Mouse (Mus musculus) forebrain, embryonic 15.5 days (tissue): ENCODE measurements around the gene Gpr162. TPM values are rescaled to one million over a fixed set of nuclear protein-coding genes. Genes with fewer than 3 reads are reported as not detected.
A peak's percentile ranks its signal among the peaks of the same experiment; 100 is the strongest.
"Not testable (repeated sequence)": the region's sequence is repeated elsewhere in the genome, so short reads cannot be mapped to it uniquely, and the experiment has no call there.

Experiments
- ATAC-seq: fragments of 200-750 bp; cut with Nextera tagmentation; replicated peaks from 2 replicates; pipeline ENCODE4 v1.8.0; 2017; ENCODE audit warnings: mild to moderate bottlenecking, moderate TSS enrichment, moderate library complexity
- H3K27ac ChIP-seq: fragments of 300-500 bp; sonication (generic); replicated peaks from 2 replicates; pipeline ENCODE4 v1.5.1; 2015; ENCODE audit warnings: mild to moderate bottlenecking, inconsistent platforms
- H3K27me3 ChIP-seq: fragments of 300-500 bp; sonication (generic); 2 replicates; pipeline ENCODE4 v1.6.1; 2015; ENCODE audit warnings: inconsistent platforms
- H3K36me3 ChIP-seq: fragments of 300-500 bp; sonication (generic); 2 replicates; pipeline ENCODE4 v1.6.1; 2015; ENCODE audit warnings: mild to moderate bottlenecking, inconsistent platforms
- H3K4me1 ChIP-seq: fragments of 300-500 bp; sonication (generic); 2 replicates; pipeline ENCODE4 v1.6.1; 2015; ENCODE audit warnings: inconsistent platforms
- H3K4me2 ChIP-seq: fragments of 300-500 bp; sonication (generic); replicated peaks from 2 replicates; pipeline ENCODE4 v1.6.1; 2015; ENCODE audit warnings: mild to moderate bottlenecking, inconsistent platforms
- H3K4me3 ChIP-seq: fragments of 300-500 bp; sonication (generic); 2 replicates; pipeline ENCODE4 v1.5.1; 2015; ENCODE audit warnings: mild to moderate bottlenecking, inconsistent platforms
- H3K9ac ChIP-seq: fragments of 300-500 bp; sonication (generic); replicated peaks from 2 replicates; pipeline ENCODE4 v1.6.1; 2015; ENCODE audit warnings: mild to moderate bottlenecking, inconsistent platforms
- H3K9me3 ChIP-seq: fragments of 300-500 bp; sonication (generic); 2 replicates; pipeline ENCODE4 v1.6.1; 2016; ENCODE audit warnings: inconsistent platforms
- WGBS: fragments of 180-500 bp; shearing (Covaris S2); methylation state at CpG from one replicate; pipeline ENCODE4 v1.1.7; 2015; ENCODE audit warnings: mixed read lengths; 5-methylcytosine and 5-hydroxymethylcytosine counted together
- polyA plus RNA-seq: library from polyadenylated mRNA; unstranded; fragments of >200 nt; fragmentation: Nextera tagmentation; extraction: Ambion mirVana; gene quantifications from 2 replicates; pipeline ENCODE4 v1.2.1, GENCODE M21; 2015

Gpr162 gene
- polyA plus RNA-seq, 1 experiment from 2014 or later, result 25.9 TPM

GRCm38 (mm10) chr6:124900056-124900800 is 36.4 kb upstream of the Gpr162 start:
- no peaks in the 10 kb centered on the region for H3K9me3 ChIP-seq
- no peak overlapping the region for H3K4me2 ChIP-seq
- no peaks in the 10 kb centered on the region for H3K36me3 ChIP-seq
- H3K9ac ChIP-seq, result no peak overlapping the region
- no peaks in the 10 kb centered on the region for H3K27me3 ChIP-seq
- ATAC-seq, result no peak
- H3K27ac ChIP-seq, result no peak overlapping the region
- peaks cover 21% of the 10 kb centered on the region for H3K4me1 ChIP-seq
- 47% methylated on average over 8 of the region's 8 CpGs for WGBS
- no peak overlapping the region for H3K4me3 ChIP-seq

GRCm38 (mm10) chr6:124898359-124898758 is 34.6 kb upstream of the Gpr162 start:
- Histone ChIP-seq H3K9ac (no peak overlapping the region), H3K36me3 (no peaks in the 10 kb centered on the region), H3K4me1 (peaks cover 6% of the 10 kb centered on the region), H3K9me3 (no peaks in the 10 kb centered on the region), H3K27me3 (no peaks in the 10 kb centered on the region), H3K4me3 (no peak overlapping the region), H3K4me2 (no peak overlapping the region), H3K27ac (peak overlapping the region; percentile 66)
- ATAC-seq, result no peak
- WGBS, result 43% methylated on average over 3 of the region's 3 CpGs

- H3K9ac ChIP-seq, H3K27me3 ChIP-seq, H3K36me3 ChIP-seq, ATAC-seq, H3K4me3 ChIP-seq, H3K4me1 ChIP-seq, H3K4me2 ChIP-seq, H3K27ac ChIP-seq, H3K9me3 ChIP-seq: not testable (repeated sequence)
- 89% methylated on average over 2 of the region's 2 CpGs for WGBS
Measured at GRCm38 (mm10) chr6:124894113-124894512, 30.3 kb upstream of the Gpr162 start.

GRCm38 (mm10) chr6:124890997-124891396 is 27.2 kb upstream of the Gpr162 start:
- Histone ChIP-seq H3K27me3 (no peaks in the 10 kb centered on the region), H3K36me3 (no peaks in the 10 kb centered on the region), H3K9ac (no peak overlapping the region), H3K9me3 (no peaks in the 10 kb centered on the region), H3K4me1 (no peaks in the 10 kb centered on the region), H3K27ac (no peak overlapping the region), H3K4me3 (no peak overlapping the region), H3K4me2 (no peak overlapping the region)
- no peak for ATAC-seq
- 67% methylated on average over 6 of the region's 6 CpGs for WGBS

- Histone ChIP-seq H3K36me3 (no peaks in the 10 kb centered on the region), H3K27ac (no peak overlapping the region), H3K9ac (no peak overlapping the region), H3K9me3 (no peaks in the 10 kb centered on the region), H3K27me3 (no peaks in the 10 kb centered on the region), H3K4me3 (no peak overlapping the region), H3K4me1 (no peaks in the 10 kb centered on the region), H3K4me2 (no peak overlapping the region)
- no peak for ATAC-seq
- 92% methylated on average over 6 of the region's 6 CpGs for WGBS
Measured at GRCm38 (mm10) chr6:124888555-124889125, 24.9 kb upstream of the Gpr162 start.

GRCm38 (mm10) chr6:124887986-124888385 is 24.2 kb upstream of the Gpr162 start, which contains the start of gene Cd4:
Gene Cd4, minus strand, starts transcription at chr6:124888221.
- Histone ChIP-seq H3K27ac (no peak within 1 kb of the TSS), H3K9me3 (no peaks in the 10 kb centered on the region), H3K4me1 (no peaks in the 10 kb centered on the region), H3K4me2 (no peak within 1 kb of the TSS), H3K36me3 (no peaks in the 10 kb centered on the region), H3K27me3 (no peaks in the 10 kb centered on the region), H3K9ac (no peak within 1 kb of the TSS), H3K4me3 (no peak within 1 kb of the TSS)
- 90% methylated on average over 9 of the region's 9 CpGs for WGBS
- no peak for ATAC-seq

GRCm38 (mm10) chr6:124885956-124886381 is 22.2 kb upstream of the Gpr162 start:
- 91% methylated on average over 8 of the region's 8 CpGs for WGBS
- Histone ChIP-seq H3K27ac (no peak overlapping the region), H3K36me3 (no peaks in the 10 kb centered on the region), H3K4me3 (no peak overlapping the region), H3K9me3 (no peaks in the 10 kb centered on the region), H3K4me2 (no peak overlapping the region), H3K9ac (no peak overlapping the region), H3K27me3 (no peaks in the 10 kb centered on the region), H3K4me1 (no peaks in the 10 kb centered on the region)
- ATAC-seq, result no peak

GRCm38 (mm10) chr6:124884714-124885500 is 21.1 kb upstream of the Gpr162 start:
- H3K4me2 ChIP-seq, result no peak overlapping the region
- H3K9ac ChIP-seq, result no peak overlapping the region
- WGBS, result 68% methylated on average over 10 of the region's 10 CpGs
- ATAC-seq, result no peak
- H3K4me3 ChIP-seq, result no peak overlapping the region
- H3K27me3 ChIP-seq, result no peaks in the 10 kb centered on the region
- no peaks in the 10 kb centered on the region for H3K4me1 ChIP-seq
- no peaks in the 10 kb centered on the region for H3K9me3 ChIP-seq
- no peaks in the 10 kb centered on the region for H3K36me3 ChIP-seq
- H3K27ac ChIP-seq, result no peak overlapping the region

- no peak overlapping the region for H3K27ac ChIP-seq
- H3K36me3 ChIP-seq, result no peaks in the 10 kb centered on the region
- WGBS, result 72% methylated on average over 10 of the region's 10 CpGs
- H3K9me3 ChIP-seq, result no peaks in the 10 kb centered on the region
- H3K9ac ChIP-seq, result no peak overlapping the region
- H3K4me1 ChIP-seq, result no peaks in the 10 kb centered on the region
- no peaks in the 10 kb centered on the region for H3K27me3 ChIP-seq
- no peak overlapping the region for H3K4me3 ChIP-seq
- no peak overlapping the region for H3K4me2 ChIP-seq
- ATAC-seq, result no peak
Measured at GRCm38 (mm10) chr6:124883351-124883750, 19.6 kb upstream of the Gpr162 start.

- Histone ChIP-seq H3K27ac (no peak overlapping the region), H3K36me3 (no peaks in the 10 kb centered on the region), H3K9ac (no peak overlapping the region), H3K9me3 (no peaks in the 10 kb centered on the region), H3K27me3 (no peaks in the 10 kb centered on the region), H3K4me3 (no peak overlapping the region), H3K4me1 (no peaks in the 10 kb centered on the region), H3K4me2 (no peak overlapping the region)
- ATAC-seq, result no peak
- 91% methylated on average over 9 of the region's 9 CpGs for WGBS
Measured at GRCm38 (mm10) chr6:124881821-124882220, 18.0 kb upstream of the Gpr162 start.

GRCm38 (mm10) chr6:124879390-124879789 is 15.6 kb upstream of the Gpr162 start:
- WGBS, result 80% methylated on average over 6 of the region's 6 CpGs
- H3K4me1 ChIP-seq, result no peaks in the 10 kb centered on the region
- H3K9ac ChIP-seq, result no peak overlapping the region
- no peak overlapping the region for H3K4me2 ChIP-seq
- H3K27ac ChIP-seq, result no peak overlapping the region
- H3K9me3 ChIP-seq, result no peaks in the 10 kb centered on the region
- H3K27me3 ChIP-seq, result no peaks in the 10 kb centered on the region
- no peaks in the 10 kb centered on the region for H3K36me3 ChIP-seq
- no peak for ATAC-seq
- no peak overlapping the region for H3K4me3 ChIP-seq

- Histone ChIP-seq H3K4me2 (no peak overlapping the region), H3K4me1 (no peaks in the 10 kb centered on the region), H3K9ac (no peak overlapping the region), H3K36me3 (no peaks in the 10 kb centered on the region), H3K27me3 (no peaks in the 10 kb centered on the region), H3K27ac (no peak overlapping the region), H3K4me3 (no peak overlapping the region), H3K9me3 (no peaks in the 10 kb centered on the region)
- no peak for ATAC-seq
- 76% methylated on average over 2 of the region's 3 CpGs for WGBS
Measured at GRCm38 (mm10) chr6:124874348-124874747, 10.6 kb upstream of the Gpr162 start.
